Mouse (Mus musculus) neural tube, embryonic 13.5 days (tissue): ENCODE measurements around the gene Fat2. TPM values are rescaled to one million over a fixed set of nuclear protein-coding genes. Genes with fewer than 3 reads are reported as not detected.

Experiments
- ATAC-seq: fragments of 200-750 bp; cut with Nextera tagmentation; 2 replicates; pipeline ENCODE4 v1.8.0; 2017; ENCODE audit warnings: low read depth, mild to moderate bottlenecking, moderate TSS enrichment, moderate library complexity
- H3K27ac ChIP-seq: fragments of 300-500 bp; sonication (generic); replicated peaks from 2 replicates; pipeline ENCODE4 v1.5.1; 2015; ENCODE audit warnings: moderate library complexity, mild to moderate bottlenecking, inconsistent platforms
- H3K27me3 ChIP-seq: fragments of 300-500 bp; sonication (generic); 2 replicates; pipeline ENCODE4 v1.6.1; 2015; ENCODE audit warnings: mild to moderate bottlenecking, inconsistent platforms
- H3K36me3 ChIP-seq: fragments of 300-500 bp; sonication (generic); 2 replicates; pipeline ENCODE4 v1.6.1; 2015; ENCODE audit warnings: mild to moderate bottlenecking, inconsistent platforms
- H3K4me1 ChIP-seq: fragments of 300-500 bp; sonication (generic); replicated peaks from 2 replicates; pipeline ENCODE4 v1.6.1; 2015; ENCODE audit warnings: inconsistent platforms
- H3K4me2 ChIP-seq: fragments of 300-500 bp; sonication (generic); 2 replicates; pipeline ENCODE4 v1.6.1; 2015; ENCODE audit warnings: inconsistent platforms, mild to moderate bottlenecking, moderate library complexity
- H3K4me3 ChIP-seq: fragments of 300-500 bp; sonication (generic); 2 replicates; pipeline ENCODE4 v1.5.1; 2015; ENCODE audit warnings: mild to moderate bottlenecking, inconsistent platforms
- H3K9ac ChIP-seq: fragments of 300-500 bp; sonication (generic); 2 replicates; pipeline ENCODE4 v1.6.1; 2015; ENCODE audit warnings: moderate library complexity, mild to moderate bottlenecking, inconsistent platforms
- H3K9me3 ChIP-seq: fragments of 300-500 bp; sonication (generic); 2 replicates; pipeline ENCODE4 v1.6.1; 2016; ENCODE audit warnings: inconsistent platforms
- WGBS: fragments of 180-500 bp; shearing (Covaris S2); methylation state at CpG from one replicate; pipeline ENCODE4 v1.1.7; 2015; 5-methylcytosine and 5-hydroxymethylcytosine counted together
- polyA plus RNA-seq: library from polyadenylated mRNA; unstranded; fragments of >200 nt; fragmentation: Nextera tagmentation; extraction: Ambion mirVana; gene quantifications from 2 replicates; pipeline ENCODE4 v1.2.1, GENCODE M21; 2015

The Fat2 gene
- polyA plus RNA-seq = 0.10 TPM in 1 of 2 replicates, not detected in the other

DNA sequence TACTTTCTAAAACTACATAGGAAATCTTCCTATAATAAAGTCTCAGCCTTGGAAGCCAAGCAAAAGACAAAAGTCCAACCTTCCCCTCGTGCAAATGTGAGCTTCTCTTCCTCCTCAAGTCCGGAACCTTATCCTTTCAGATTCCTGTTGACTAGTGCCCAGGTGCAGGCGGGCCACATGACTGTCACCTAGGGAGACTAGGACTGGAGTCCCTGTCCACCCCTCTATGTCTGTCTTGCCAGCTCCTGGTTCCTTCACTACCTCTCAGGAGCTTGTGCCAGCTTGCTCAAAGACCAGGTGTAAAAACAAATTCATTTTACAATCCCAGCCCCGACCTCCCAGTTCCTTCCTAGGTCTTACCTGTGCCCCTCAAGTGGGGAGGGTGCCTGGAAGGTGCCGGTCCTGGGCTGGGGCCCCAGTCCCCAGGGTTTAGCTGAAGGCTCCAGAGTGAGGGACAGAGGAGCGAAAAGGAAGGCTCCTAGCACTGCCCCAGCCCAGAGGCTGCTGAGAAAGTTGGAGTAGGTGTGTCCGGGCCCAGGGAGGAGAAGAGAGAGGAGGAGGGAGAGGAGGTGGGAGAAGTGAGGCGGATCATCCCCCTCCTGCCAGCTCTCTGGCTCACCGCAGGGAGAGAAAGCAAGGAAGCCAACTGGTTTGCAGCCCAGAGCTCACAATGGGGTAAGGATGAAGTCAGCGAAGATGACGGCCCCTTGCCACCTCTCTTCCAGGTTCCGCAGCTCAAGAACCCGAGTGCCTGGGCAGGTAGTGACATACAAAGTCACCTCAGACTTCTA, at the start of gene Fat2:
Fat2 (minus strand) TSS at position 464 of the 791 bp plus-strand sequence.
- H3K4me3 ChIP-seq = no peak within 1 kb of the TSS
- H3K36me3 ChIP-seq = no peaks in the 10 kb centered on the region
- H3K4me2 ChIP-seq = no peak within 1 kb of the TSS
- H3K9me3 ChIP-seq = no peaks in the 10 kb centered on the region
- no peak within 1 kb of the TSS for H3K9ac ChIP-seq
- WGBS = 61% methylated on average over 13 of the region's 13 CpGs
- ATAC-seq = no peak
- no peaks in the 10 kb centered on the region for H3K27me3 ChIP-seq
- H3K27ac ChIP-seq = no peak within 1 kb of the TSS
- H3K4me1 ChIP-seq = no peaks in the 10 kb centered on the region

- no peaks in the 10 kb centered on the region for H3K9me3 ChIP-seq
- 0 out of 2 replicates have a peak, but pooled peaks cover 7% of the 10 kb centered on the region for H3K4me1 ChIP-seq
- WGBS = 51% methylated on average over 6 of the region's 6 CpGs
- no peak overlapping the region for H3K4me2 ChIP-seq
- H3K27me3 ChIP-seq = no peaks in the 10 kb centered on the region
- no peak overlapping the region for H3K4me3 ChIP-seq
- no peaks in the 10 kb centered on the region for H3K36me3 ChIP-seq
- 0 out of 2 replicates have a peak overlapping the region, but pooled peaks have one; percentile 17 for H3K9ac ChIP-seq
- H3K27ac ChIP-seq = no peak overlapping the region
- ATAC-seq = no peak
Observed at GRCm38 (mm10) chr11:55383463-55384045, 47.2 kb upstream of the Fat2 start.

GRCm38 (mm10) chr11:55380908-55381307, 44.5 kb upstream of the Fat2 start:
- no peak overlapping the region for H3K4me2 ChIP-seq
- no peaks in the 10 kb centered on the region for H3K4me1 ChIP-seq
- no peaks in the 10 kb centered on the region for H3K36me3 ChIP-seq
- WGBS = 74% methylated on average over 6 of the region's 6 CpGs
- H3K9me3 ChIP-seq = no peaks in the 10 kb centered on the region
- no peak overlapping the region for H3K9ac ChIP-seq
- no peak for ATAC-seq
- H3K27me3 ChIP-seq = no peaks in the 10 kb centered on the region
- H3K27ac ChIP-seq = no peak overlapping the region
- H3K4me3 ChIP-seq = no peak overlapping the region

GRCm38 (mm10) chr11:55378371-55378770, 42.0 kb upstream of the Fat2 start:
- no peak for ATAC-seq

DNA sequence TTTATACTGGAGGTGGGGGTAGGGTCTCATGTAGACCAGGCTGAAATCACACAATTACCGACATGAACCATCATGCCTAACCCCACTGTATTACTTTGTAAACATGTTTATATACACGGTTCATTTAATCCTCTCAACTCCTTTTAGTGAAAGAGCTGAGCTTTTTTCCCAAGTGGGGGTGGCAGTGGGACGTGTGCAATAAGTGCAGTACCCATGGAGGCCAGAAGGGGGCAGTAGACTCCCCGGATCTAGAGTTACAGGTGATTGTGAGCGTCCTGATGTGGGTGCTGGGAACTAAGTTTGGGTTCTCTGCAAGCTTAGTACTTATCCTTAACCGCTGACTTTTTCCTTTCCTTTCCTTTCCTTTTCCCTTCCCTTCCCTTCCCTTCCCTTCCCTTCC, 37.5 kb upstream of the Fat2 start:
- Histone ChIP-seq H3K4me2 (no peak overlapping the region), H3K36me3 (no peaks in the 10 kb centered on the region), H3K4me3 (no peak overlapping the region), H3K4me1 (no peaks in the 10 kb centered on the region; the same call in 1 of the 2 replicates), H3K9ac (no peak overlapping the region), H3K27me3 (no peaks in the 10 kb centered on the region), H3K9me3 (no peaks in the 10 kb centered on the region), H3K27ac (no peak overlapping the region)
- ATAC-seq = no peak
- 59% methylated on average over 6 of the region's 6 CpGs for WGBS

More at GRCm38 (mm10) chr11:55378371-55378770, 42.0 kb upstream of the Fat2 start:
- Histone ChIP-seq H3K36me3 (no peaks in the 10 kb centered on the region), H3K9me3 (no peaks in the 10 kb centered on the region), H3K4me3 (no peak overlapping the region), H3K27ac (no peak overlapping the region), H3K27me3 (no peaks in the 10 kb centered on the region), H3K4me2 (no peak overlapping the region), H3K9ac (no peak overlapping the region), H3K4me1 (no peaks in the 10 kb centered on the region)
- 64% methylated on average over 5 of the region's 5 CpGs for WGBS

DNA sequence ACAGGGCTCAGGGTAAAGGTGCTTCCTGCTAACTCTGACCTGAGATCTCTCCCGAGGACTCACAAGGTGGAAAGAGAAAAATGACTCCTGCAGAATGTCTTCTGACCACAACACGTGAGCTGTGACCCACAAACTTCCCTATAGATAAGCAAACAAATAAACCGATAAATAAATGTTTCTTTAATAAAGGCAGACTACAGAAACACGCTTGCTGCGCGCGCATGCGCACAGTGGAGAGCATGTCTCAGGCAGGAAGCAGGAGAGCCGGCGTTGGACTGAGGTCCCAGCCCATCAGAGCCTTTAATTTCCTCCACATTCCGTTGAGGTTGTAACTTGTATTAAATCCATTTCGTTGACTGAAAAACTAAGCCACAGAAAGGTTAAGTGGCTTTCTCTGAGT, 37.0 kb upstream of the Fat2 start:
- H3K27me3 ChIP-seq = no peaks in the 10 kb centered on the region
- H3K9ac ChIP-seq = no peak overlapping the region
- H3K9me3 ChIP-seq = no peaks in the 10 kb centered on the region
- no peaks in the 10 kb centered on the region; the same call in 1 of the 2 replicates for H3K4me1 ChIP-seq
- no peak for ATAC-seq
- H3K4me2 ChIP-seq = no peak overlapping the region
- H3K27ac ChIP-seq = no peak overlapping the region
- no peak overlapping the region for H3K4me3 ChIP-seq
- H3K36me3 ChIP-seq = no peaks in the 10 kb centered on the region
- WGBS = 88% methylated on average over 12 of the region's 12 CpGs

GRCm38 (mm10) chr11:55372001-55372400, 35.6 kb upstream of the Fat2 start:
- ATAC-seq = no peak
- Histone ChIP-seq H3K9ac (no peak overlapping the region), H3K27me3 (no peaks in the 10 kb centered on the region), H3K4me3 (no peak overlapping the region), H3K9me3 (no peaks in the 10 kb centered on the region), H3K4me1 (no peaks in the 10 kb centered on the region; the same call in 1 of the 2 replicates), H3K27ac (no peak overlapping the region), H3K4me2 (no peak overlapping the region), H3K36me3 (no peaks in the 10 kb centered on the region)
- 41% methylated on average over 6 of the region's 6 CpGs for WGBS

GRCm38 (mm10) chr11:55369093-55369471, 32.7 kb upstream of the Fat2 start:
- no peaks in the 10 kb centered on the region for H3K27me3 ChIP-seq
- H3K9me3 ChIP-seq = no peaks in the 10 kb centered on the region
- no peaks in the 10 kb centered on the region for H3K36me3 ChIP-seq
- no peak overlapping the region for H3K4me3 ChIP-seq
- no peak overlapping the region for H3K9ac ChIP-seq
- H3K4me1 ChIP-seq = no peaks in the 10 kb centered on the region; the same call in 1 of the 2 replicates
- no peak for ATAC-seq
- 65% methylated on average over 6 of the region's 6 CpGs for WGBS
- H3K4me2 ChIP-seq = no peak overlapping the region
- H3K27ac ChIP-seq = no peak overlapping the region

DNA sequence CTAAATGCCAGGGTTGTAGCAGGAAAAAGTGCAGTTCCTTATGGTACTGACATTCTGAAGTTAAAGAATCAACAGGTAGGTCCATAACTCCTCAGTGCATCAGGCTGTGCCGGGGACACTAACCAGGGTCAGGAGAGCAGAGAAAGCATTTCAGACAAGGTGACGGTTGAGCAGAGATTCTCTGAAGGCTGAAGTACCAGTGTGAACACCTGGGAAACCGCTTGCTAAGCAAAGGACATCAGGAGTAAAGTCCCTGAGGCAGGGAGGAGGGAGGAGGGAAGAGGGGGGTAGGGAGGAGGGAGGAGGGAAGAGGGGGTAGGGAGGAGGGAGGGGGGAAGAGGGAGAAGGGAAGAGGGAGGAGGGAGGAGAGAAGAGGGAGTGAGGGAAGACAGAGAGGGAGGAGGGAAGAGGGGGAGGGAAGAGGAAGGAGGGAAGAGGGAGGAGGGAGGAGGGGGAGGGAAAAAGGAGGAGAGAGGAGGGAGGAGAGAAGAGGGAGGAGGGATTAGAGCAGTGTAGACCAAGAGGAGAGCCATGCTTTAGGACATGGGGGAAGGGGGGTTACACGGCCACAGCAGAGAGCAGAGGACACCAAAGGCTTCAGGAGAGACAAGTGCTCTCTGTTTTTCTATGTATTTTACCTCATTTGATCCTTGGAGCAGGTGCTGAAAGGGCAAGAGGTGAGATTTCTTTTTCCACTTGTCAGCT, 32.2 kb upstream of the Fat2 start:
- Histone ChIP-seq H3K4me1 (no peaks in the 10 kb centered on the region; the same call in 1 of the 2 replicates), H3K4me2 (no peak overlapping the region), H3K9ac (no peak overlapping the region), H3K27ac (no peak overlapping the region), H3K27me3 (no peaks in the 10 kb centered on the region), H3K36me3 (no peaks in the 10 kb centered on the region), H3K9me3 (no peaks in the 10 kb centered on the region), H3K4me3 (no peak overlapping the region)
- WGBS = 73% methylated on average over 4 of the region's 4 CpGs
- ATAC-seq = no peak

DNA sequence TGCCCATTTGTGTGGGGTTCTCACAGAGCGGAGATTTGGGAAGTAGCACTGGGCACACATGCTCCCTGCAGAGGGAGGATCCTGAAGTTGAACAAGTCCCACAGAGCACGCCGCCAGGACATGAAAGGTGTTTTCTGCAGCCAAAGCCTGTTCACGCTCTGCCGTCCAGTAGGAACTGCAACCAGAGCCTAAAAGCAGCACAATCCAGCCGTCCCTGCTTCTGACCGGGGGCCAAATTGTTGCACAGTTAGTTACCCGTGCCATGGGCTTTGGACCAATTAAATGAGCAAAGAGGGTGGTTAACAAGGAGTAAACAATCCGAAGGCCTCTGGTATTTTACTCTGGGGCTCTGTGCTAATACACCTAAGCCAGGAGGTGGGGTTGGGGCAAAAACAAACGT, 31.4 kb upstream of the Fat2 start:
- 79% methylated on average over 10 of the region's 10 CpGs for WGBS
- ATAC-seq = no peak
- H3K9me3 ChIP-seq = no peaks in the 10 kb centered on the region

DNA sequence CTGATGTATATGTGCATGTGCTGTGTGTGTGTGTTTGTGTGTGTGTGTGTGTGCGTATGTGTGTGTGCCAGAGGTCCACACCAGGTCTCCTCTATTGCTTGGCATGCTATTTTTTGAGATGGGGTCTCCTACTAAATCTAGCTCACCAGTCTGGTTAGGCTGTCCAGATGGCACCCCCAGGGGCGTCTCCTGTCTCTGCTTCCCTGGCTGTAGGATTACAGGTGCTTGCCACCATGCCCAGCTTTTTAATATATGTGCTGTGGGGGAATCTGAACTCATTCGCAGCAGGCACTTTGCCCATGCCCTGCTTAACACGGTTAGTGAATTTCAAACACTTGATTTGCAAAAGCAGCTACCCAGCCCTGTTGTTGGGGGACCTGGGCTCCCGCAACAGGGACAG, 29.5 kb upstream of the Fat2 start:
- Histone ChIP-seq H3K9me3 (no peaks in the 10 kb centered on the region), H3K27ac (no peak overlapping the region), H3K4me2 (no peak overlapping the region), H3K9ac (no peak overlapping the region), H3K4me1 (no peaks in the 10 kb centered on the region), H3K36me3 (no peaks in the 10 kb centered on the region), H3K4me3 (no peak overlapping the region), H3K27me3 (no peaks in the 10 kb centered on the region)
- ATAC-seq = no peak
- 83% methylated on average over 5 of the region's 5 CpGs for WGBS

More for the DNA sequence above, 31.4 kb upstream of the Fat2 start:
- no peak overlapping the region for H3K27ac ChIP-seq
- no peaks in the 10 kb centered on the region for H3K27me3 ChIP-seq
- no peak overlapping the region for H3K4me3 ChIP-seq
- H3K4me1 ChIP-seq = no peaks in the 10 kb centered on the region; the same call in 1 of the 2 replicates
- H3K9ac ChIP-seq = no peak overlapping the region
- H3K4me2 ChIP-seq = no peak overlapping the region
- H3K36me3 ChIP-seq = no peaks in the 10 kb centered on the region

GRCm38 (mm10) chr11:55365242-55365641, 28.9 kb upstream of the Fat2 start:
- no peaks in the 10 kb centered on the region for H3K36me3 ChIP-seq
- no peak overlapping the region for H3K4me3 ChIP-seq
- no peaks in the 10 kb centered on the region for H3K4me1 ChIP-seq
- no peak for ATAC-seq
- no peak overlapping the region for H3K27ac ChIP-seq
- 54% methylated on average over 4 of the region's 4 CpGs for WGBS
- no peak overlapping the region for H3K4me2 ChIP-seq
- H3K27me3 ChIP-seq = no peaks in the 10 kb centered on the region
- H3K9me3 ChIP-seq = no peaks in the 10 kb centered on the region
- no peak overlapping the region for H3K9ac ChIP-seq
